Mouse (Mus musculus) midbrain, embryonic 15.5 days (tissue): ENCODE results near the gene Rasl11a. TPM values are rescaled to one million over a fixed set of nuclear protein-coding genes. Genes with fewer than 3 reads are reported as not detected.

ENCODE experiments used
- ATAC-seq: fragments of 200-750 bp; cut with Nextera tagmentation; replicated peaks from 2 replicates; pipeline ENCODE4 v1.8.0; 2017; ENCODE audit warnings: moderate TSS enrichment
- H3K27ac ChIP-seq: fragments of 300-500 bp; sonication (generic); 2 replicates; pipeline ENCODE4 v1.5.1; 2015; ENCODE audit warnings: mild to moderate bottlenecking, inconsistent platforms
- H3K27me3 ChIP-seq: fragments of 300-500 bp; sonication (generic); replicated peaks from 2 replicates; pipeline ENCODE4 v1.6.1; 2015; ENCODE audit warnings: inconsistent platforms
- H3K36me3 ChIP-seq: fragments of 300-500 bp; sonication (generic); replicated peaks from 2 replicates; pipeline ENCODE4 v1.6.1; 2015; ENCODE audit warnings: inconsistent platforms
- H3K4me1 ChIP-seq: fragments of 300-500 bp; sonication (generic); 2 replicates; pipeline ENCODE4 v1.6.1; 2015; ENCODE audit warnings: inconsistent platforms
- H3K4me2 ChIP-seq: fragments of 300-500 bp; sonication (generic); 2 replicates; pipeline ENCODE4 v1.6.1; 2015; ENCODE audit warnings: inconsistent platforms, mild to moderate bottlenecking, moderate library complexity
- H3K4me3 ChIP-seq: fragments of 300-500 bp; sonication (generic); 2 replicates; pipeline ENCODE4 v1.5.1; 2015; ENCODE audit warnings: mild to moderate bottlenecking, inconsistent platforms
- H3K9ac ChIP-seq: fragments of 300-500 bp; sonication (generic); 2 replicates; pipeline ENCODE4 v1.6.1; 2015; ENCODE audit warnings: mild to moderate bottlenecking, inconsistent platforms
- H3K9me3 ChIP-seq: fragments of 300-500 bp; sonication (generic); 2 replicates; pipeline ENCODE4 v1.6.1; 2016; ENCODE audit warnings: inconsistent platforms
- WGBS: fragments of 180-500 bp; shearing (Covaris S2); methylation state at CpG from one replicate; pipeline ENCODE4 v1.1.7; 2015; ENCODE audit warnings: mixed read lengths; 5-methylcytosine and 5-hydroxymethylcytosine counted together
- polyA plus RNA-seq: library from polyadenylated mRNA; unstranded; fragments of >200 nt; fragmentation: Nextera tagmentation; extraction: Ambion mirVana; gene quantifications from 2 replicates; pipeline ENCODE4 v1.2.1, GENCODE M21; 2015

The Rasl11a gene
- polyA plus RNA-seq, 1 experiment from 2014 or later = 7.4 TPM

- Histone ChIP-seq H3K36me3 (peaks cover 20% of the 10 kb centered on the region; the same call in 1 of the 2 replicates), H3K4me3 (peak within 1 kb of the TSS; percentile 62), H3K27me3 (no peaks in the 10 kb centered on the region), H3K4me1 (peaks cover 18% of the 10 kb centered on the region), H3K9me3 (no peaks in the 10 kb centered on the region), H3K9ac (peak within 1 kb of the TSS; percentile 88), H3K27ac (peak within 1 kb of the TSS; percentile 91), H3K4me2 (peak within 1 kb of the TSS; percentile 65)
- WGBS = under 1% methylated on average over 60 of the region's 60 CpGs
- peak; percentile 99 for ATAC-seq
Observed at GRCm38 (mm10) chr5:146832769-146833448, 12.0 kb upstream of the Rasl11a start, which contains the start of gene Rpl21. Gene Rpl21 (plus strand): TSS chr5:146832890.

GRCm38 (mm10) chr5:146833673-146834201 lies 11.1 kb upstream of the Rasl11a start:
- Histone ChIP-seq H3K4me2 (peak overlapping the region; percentile 65), H3K36me3 (peaks cover 23% of the 10 kb centered on the region; the same call in 1 of the 2 replicates), H3K4me1 (peaks cover 18% of the 10 kb centered on the region), H3K9me3 (no peaks in the 10 kb centered on the region), H3K27ac (peak overlapping the region; percentile 91), H3K27me3 (no peaks in the 10 kb centered on the region), H3K4me3 (peak overlapping the region; percentile 62), H3K9ac (peak overlapping the region; percentile 88)
- WGBS = 25% methylated on average over 8 of the region's 8 CpGs
- ATAC-seq = no peak

- Histone ChIP-seq H3K27ac (no peak overlapping the region), H3K4me2 (no peak overlapping the region), H3K27me3 (no peaks in the 10 kb centered on the region), H3K9ac (no peak overlapping the region), H3K4me3 (no peak overlapping the region), H3K4me1 (peaks cover 18% of the 10 kb centered on the region), H3K36me3 (peaks cover 23% of the 10 kb centered on the region; the same call in 1 of the 2 replicates), H3K9me3 (no peaks in the 10 kb centered on the region)
- ATAC-seq = no peak
- 89% methylated on average over 8 of the region's 8 CpGs for WGBS
Observed at GRCm38 (mm10) chr5:146834959-146835358, 9.9 kb upstream of the Rasl11a start.

GRCm38 (mm10) chr5:146837967-146838720 lies 6.7 kb upstream of the Rasl11a start:
- H3K36me3 ChIP-seq = peaks cover 23% of the 10 kb centered on the region; the same call in 1 of the 2 replicates
- H3K27ac ChIP-seq = no peak overlapping the region
- H3K9ac ChIP-seq = no peak overlapping the region
- H3K4me3 ChIP-seq = no peak overlapping the region
- H3K4me1 ChIP-seq = peaks cover 11% of the 10 kb centered on the region
- no peak overlapping the region for H3K4me2 ChIP-seq
- H3K9me3 ChIP-seq = no peaks in the 10 kb centered on the region
- no peaks in the 10 kb centered on the region for H3K27me3 ChIP-seq
- no peak for ATAC-seq
- WGBS = 72% methylated on average over 7 of the region's 7 CpGs

- H3K9ac ChIP-seq = no peak overlapping the region
- peak; percentile 40; the same call in 1 of the 2 replicates for ATAC-seq
- WGBS = 61% methylated on average over 12 of the region's 12 CpGs
- peaks cover 6% of the 10 kb centered on the region for H3K4me1 ChIP-seq
- H3K27me3 ChIP-seq = no peaks in the 10 kb centered on the region
- no peak overlapping the region for H3K4me3 ChIP-seq
- H3K27ac ChIP-seq = no peak overlapping the region
- no peak overlapping the region for H3K4me2 ChIP-seq
- H3K36me3 ChIP-seq = peaks cover 23% of the 10 kb centered on the region; the same call in 1 of the 2 replicates
- no peaks in the 10 kb centered on the region for H3K9me3 ChIP-seq
Observed at GRCm38 (mm10) chr5:146838836-146839648, 5.8 kb upstream of the Rasl11a start.

- peaks cover 23% of the 10 kb centered on the region; the same call in 1 of the 2 replicates for H3K36me3 ChIP-seq
- H3K9ac ChIP-seq = no peak overlapping the region
- no peak overlapping the region for H3K4me2 ChIP-seq
- H3K4me3 ChIP-seq = no peak overlapping the region
- no peaks in the 10 kb centered on the region for H3K27me3 ChIP-seq
- no peak for ATAC-seq
- H3K4me1 ChIP-seq = peaks cover 3% of the 10 kb centered on the region; the same call in 1 of the 2 replicates
- H3K27ac ChIP-seq = no peak overlapping the region
- 64% methylated on average over 5 of the region's 5 CpGs for WGBS
- H3K9me3 ChIP-seq = no peaks in the 10 kb centered on the region
Observed at GRCm38 (mm10) chr5:146839760-146840159, 5.1 kb upstream of the Rasl11a start.

GRCm38 (mm10) chr5:146840422-146840821 lies 4.4 kb upstream of the Rasl11a start:
- Histone ChIP-seq H3K9me3 (no peaks in the 10 kb centered on the region), H3K27ac (no peak overlapping the region), H3K4me1 (peaks cover 3% of the 10 kb centered on the region; the same call in 1 of the 2 replicates), H3K27me3 (no peaks in the 10 kb centered on the region), H3K4me3 (no peak overlapping the region), H3K4me2 (no peak overlapping the region), H3K9ac (no peak overlapping the region), H3K36me3 (peaks cover 17% of the 10 kb centered on the region; the same call in 1 of the 2 replicates)
- no peak for ATAC-seq
- 82% methylated on average over 4 of the region's 4 CpGs for WGBS

- no peak overlapping the region for H3K4me2 ChIP-seq
- no peak overlapping the region for H3K27ac ChIP-seq
- peaks cover 11% of the 10 kb centered on the region; the same call in 1 of the 2 replicates for H3K36me3 ChIP-seq
- H3K27me3 ChIP-seq = no peaks in the 10 kb centered on the region
- H3K4me1 ChIP-seq = peaks cover 9% of the 10 kb centered on the region
- no peak overlapping the region for H3K4me3 ChIP-seq
- 91% methylated on average over 5 of the region's 5 CpGs for WGBS
- H3K9me3 ChIP-seq = no peaks in the 10 kb centered on the region
- no peak for ATAC-seq
- H3K9ac ChIP-seq = no peak overlapping the region
Observed at GRCm38 (mm10) chr5:146841301-146841700, 3.6 kb upstream of the Rasl11a start.

- Histone ChIP-seq H3K9ac (no peak overlapping the region), H3K4me2 (no peak overlapping the region), H3K4me3 (no peak overlapping the region), H3K4me1 (peaks cover 9% of the 10 kb centered on the region), H3K27me3 (no peaks in the 10 kb centered on the region), H3K36me3 (peaks cover 4% of the 10 kb centered on the region; the same call in 1 of the 2 replicates), H3K27ac (no peak overlapping the region), H3K9me3 (no peaks in the 10 kb centered on the region)
- 93% methylated on average over 4 of the region's 4 CpGs for WGBS
- ATAC-seq = no peak
Observed at GRCm38 (mm10) chr5:146841996-146842395, 2.9 kb upstream of the Rasl11a start.

GRCm38 (mm10) chr5:146844301-146844941 lies 450 bp upstream of the Rasl11a start:
- Histone ChIP-seq H3K36me3 (no peaks in the 10 kb centered on the region), H3K9ac (peak overlapping the region; percentile 64), H3K4me2 (peak overlapping the region; percentile 96), H3K4me1 (peaks cover 9% of the 10 kb centered on the region), H3K9me3 (no peaks in the 10 kb centered on the region), H3K4me3 (peak overlapping the region; percentile 67), H3K27me3 (no peaks in the 10 kb centered on the region), H3K27ac (peak overlapping the region; percentile 64)
- 6% methylated on average over 6 of the region's 6 CpGs for WGBS
- ATAC-seq = peak; percentile 46

- H3K36me3 ChIP-seq = no peaks in the 10 kb centered on the region
- peak overlapping the region; percentile 96 for H3K4me2 ChIP-seq
- no peak overlapping the region for H3K9ac ChIP-seq
- WGBS = 82% methylated on average over 2 of the region's 2 CpGs
- H3K9me3 ChIP-seq = no peaks in the 10 kb centered on the region
- no peaks in the 10 kb centered on the region for H3K27me3 ChIP-seq
- no peak overlapping the region for H3K27ac ChIP-seq
- no peak for ATAC-seq
- H3K4me1 ChIP-seq = peaks cover 9% of the 10 kb centered on the region
- no peak overlapping the region for H3K4me3 ChIP-seq
Observed at GRCm38 (mm10) chr5:146846489-146846888, 1.6 kb downstream of the Rasl11a start.
